Mouse (Mus musculus) midbrain, embryonic 11.5 days (tissue): ENCODE results near the gene Aqp8. TPM values are rescaled to one million over a fixed set of nuclear protein-coding genes. Genes with fewer than 3 reads are reported as not detected.

ENCODE experiments used
- ATAC-seq: fragments of 200-750 bp; cut with Nextera tagmentation; 2 replicates; pipeline ENCODE4 v1.8.0; 2017; ENCODE audit warnings: moderate TSS enrichment, moderate library complexity; ENCODE audit not compliant: low FRiP score
- DNase-seq: peaks from one replicate; pipeline ENCODE4 v3.0.0; 2015; ENCODE audit warnings: low spot score; ENCODE audit errors: missing footprints
- H3K27ac ChIP-seq: fragments of 300-500 bp; sonication (generic); 2 replicates; pipeline ENCODE4 v1.5.1; 2014; ENCODE audit warnings: low read depth, low read length
- H3K27me3 ChIP-seq: fragments of 300-500 bp; sonication (generic); 2 replicates; pipeline ENCODE4 v1.6.1; 2014; ENCODE audit warnings: mild to moderate bottlenecking, low read length, moderate library complexity, mixed read lengths; ENCODE audit not compliant: control insufficient read depth, insufficient read depth
- H3K36me3 ChIP-seq: fragments of 300-500 bp; sonication (generic); 2 replicates; pipeline ENCODE4 v1.6.1; 2014; ENCODE audit warnings: mild to moderate bottlenecking, low read length, moderate library complexity, mixed read lengths; ENCODE audit not compliant: control insufficient read depth, insufficient read depth
- H3K4me1 ChIP-seq: fragments of 300-500 bp; sonication (generic); 2 replicates; pipeline ENCODE4 v1.6.1; 2014; ENCODE audit warnings: low read length; ENCODE audit not compliant: control insufficient read depth, insufficient read depth
- H3K4me2 ChIP-seq: fragments of 300-500 bp; sonication (generic); 2 replicates; pipeline ENCODE4 v1.6.1; 2014; ENCODE audit warnings: mild to moderate bottlenecking, moderate library complexity
- H3K4me3 ChIP-seq: fragments of 300-500 bp; sonication (generic); 2 replicates; pipeline ENCODE4 v1.5.1; 2014; ENCODE audit warnings: low read depth, low read length
- H3K9ac ChIP-seq: fragments of 300-500 bp; sonication (generic); 2 replicates; pipeline ENCODE4 v1.6.1; 2014; ENCODE audit warnings: low read length
- H3K9me3 ChIP-seq: fragments of 300-500 bp; sonication (generic); 2 replicates; pipeline ENCODE4 v1.6.1; 2016; ENCODE audit warnings: low read length; ENCODE audit not compliant: control insufficient read depth
- WGBS: fragments of 180-500 bp; shearing (Covaris S2); extraction: QIAGEN DNeasy Blood & Tissue Kit; methylation state at CpG from one replicate; pipeline ENCODE4 v1.1.7; 2014; 5-methylcytosine and 5-hydroxymethylcytosine counted together
- polyA plus RNA-seq: library from polyadenylated mRNA; unstranded; fragments of >200 nt; fragmentation: Nextera tagmentation; extraction: Ambion mirVana; gene quantifications from 2 replicates; pipeline ENCODE4 v1.2.1, GENCODE M21; 2014

Aqp8 gene
- polyA plus RNA-seq, 1 experiment from 2014 or later, result 0.96 TPM

- H3K27ac ChIP-seq, result no peak overlapping the region
- no peak overlapping the region for H3K9ac ChIP-seq
- no peaks in the 10 kb centered on the region; the same call in 1 of the 2 replicates for H3K36me3 ChIP-seq
- ATAC-seq (no peak), DNase-seq (no peak)
- H3K9me3 ChIP-seq, result no peaks in the 10 kb centered on the region
- no peak overlapping the region for H3K4me3 ChIP-seq
- H3K4me1 ChIP-seq, result no peaks in the 10 kb centered on the region
- WGBS, result 71% methylated on average over 4 of the region's 4 CpGs
- no peaks in the 10 kb centered on the region for H3K27me3 ChIP-seq
- H3K4me2 ChIP-seq, result no peak overlapping the region
These were observed 30.9 kb upstream of the Aqp8 start for GRCm38 (mm10) chr7:123431206-123431605.

DNA sequence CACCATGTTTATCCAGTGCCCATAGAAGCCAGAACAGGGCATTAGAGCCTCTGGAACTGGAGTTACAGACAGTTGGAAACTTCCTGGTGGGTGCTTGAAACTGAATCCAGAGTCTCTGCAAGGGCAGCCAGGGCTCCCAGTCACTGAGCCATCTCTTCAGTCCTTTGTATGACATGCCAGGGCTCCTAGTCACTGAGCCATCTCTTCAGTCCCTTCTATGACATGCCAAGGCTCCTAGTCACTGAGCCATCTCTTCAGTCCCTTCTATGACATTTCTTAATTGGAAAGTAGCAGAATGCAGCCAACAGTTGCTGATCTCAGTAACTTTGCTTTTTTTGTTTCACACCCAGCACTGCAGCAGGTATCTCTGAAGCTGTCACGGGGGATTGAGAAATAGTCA is 20.0 kb upstream of the Aqp8 start:
- Histone ChIP-seq H3K27me3 (no peaks in the 10 kb centered on the region), H3K9ac (no peak overlapping the region), H3K4me2 (no peak overlapping the region), H3K4me1 (no peaks in the 10 kb centered on the region), H3K27ac (no peak overlapping the region), H3K9me3 (no peaks in the 10 kb centered on the region), H3K36me3 (no peaks in the 10 kb centered on the region), H3K4me3 (no peak overlapping the region)
- DNase-seq (no peak), ATAC-seq (no peak)
- WGBS, result 89% methylated on average over 1 of the region's 1 CpGs

- no peak overlapping the region for H3K4me2 ChIP-seq
- WGBS, result 93% methylated on average over 2 of the region's 2 CpGs
- H3K4me1 ChIP-seq, result no peaks in the 10 kb centered on the region
- no peaks in the 10 kb centered on the region for H3K9me3 ChIP-seq
- no peak overlapping the region for H3K4me3 ChIP-seq
- H3K9ac ChIP-seq, result no peak overlapping the region
- ATAC-seq (no peak), DNase-seq (no peak)
- H3K36me3 ChIP-seq, result no peaks in the 10 kb centered on the region
- H3K27me3 ChIP-seq, result no peaks in the 10 kb centered on the region
- H3K27ac ChIP-seq, result no peak overlapping the region
These were observed 13.3 kb upstream of the Aqp8 start for GRCm38 (mm10) chr7:123448794-123449193.

DNA sequence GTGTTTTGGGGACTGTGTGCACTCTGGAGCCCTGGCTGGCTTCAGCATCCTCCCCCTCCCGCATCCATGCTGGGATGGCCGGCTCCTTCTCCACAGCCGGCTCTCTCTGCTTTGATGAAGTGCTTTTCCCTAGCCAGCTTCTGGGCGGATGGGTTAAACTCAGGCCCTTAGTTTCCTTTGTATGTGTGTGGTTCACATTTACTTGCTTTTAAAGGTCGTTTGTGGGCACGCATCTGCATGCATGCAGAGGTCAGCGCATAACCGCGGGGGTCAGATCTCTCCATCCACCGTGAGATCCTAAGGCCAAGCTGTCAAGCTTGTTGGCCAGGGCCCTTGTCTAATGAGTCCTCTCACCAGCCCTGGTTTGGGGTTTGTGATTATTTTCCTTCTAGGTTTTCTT is 12.4 kb upstream of the Aqp8 start:
- H3K4me2 ChIP-seq, result no peak overlapping the region
- H3K27ac ChIP-seq, result no peak overlapping the region
- H3K36me3 ChIP-seq, result no peaks in the 10 kb centered on the region
- 72% methylated on average over 10 of the region's 10 CpGs for WGBS
- H3K4me3 ChIP-seq, result no peak overlapping the region
- no peak overlapping the region for H3K9ac ChIP-seq
- H3K9me3 ChIP-seq, result no peaks in the 10 kb centered on the region
- DNase-seq, result no peak
- no peak for ATAC-seq
- no peaks in the 10 kb centered on the region for H3K27me3 ChIP-seq
- no peaks in the 10 kb centered on the region for H3K4me1 ChIP-seq

DNA sequence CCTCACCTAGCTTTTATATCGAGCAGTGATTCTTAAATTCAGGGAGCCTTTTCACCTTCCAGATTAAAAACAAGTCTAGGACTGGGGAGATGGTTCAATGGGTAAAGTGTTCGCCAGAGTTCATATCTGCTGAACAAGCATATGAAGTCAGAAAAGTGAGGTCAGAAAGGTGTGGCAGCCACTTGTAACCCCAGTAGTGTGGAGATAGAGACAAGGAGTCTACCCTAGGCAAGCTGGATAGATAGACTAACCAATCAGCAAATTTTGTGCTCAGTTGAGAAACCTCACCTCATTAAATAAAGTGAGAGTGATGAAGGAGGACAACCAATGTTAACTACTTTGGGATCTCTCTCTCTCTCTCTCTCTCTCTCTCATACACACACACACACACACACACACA is 11.6 kb upstream of the Aqp8 start:
- Histone ChIP-seq H3K9ac (no peak overlapping the region), H3K36me3 (no peaks in the 10 kb centered on the region), H3K27ac (no peak overlapping the region), H3K4me1 (no peaks in the 10 kb centered on the region), H3K9me3 (no peaks in the 10 kb centered on the region), H3K4me3 (no peak overlapping the region), H3K4me2 (no peak overlapping the region), H3K27me3 (no peaks in the 10 kb centered on the region)
- DNase-seq, result no peak
- 90% methylated on average over 2 of the region's 2 CpGs for WGBS
- ATAC-seq, result no peak

DNA sequence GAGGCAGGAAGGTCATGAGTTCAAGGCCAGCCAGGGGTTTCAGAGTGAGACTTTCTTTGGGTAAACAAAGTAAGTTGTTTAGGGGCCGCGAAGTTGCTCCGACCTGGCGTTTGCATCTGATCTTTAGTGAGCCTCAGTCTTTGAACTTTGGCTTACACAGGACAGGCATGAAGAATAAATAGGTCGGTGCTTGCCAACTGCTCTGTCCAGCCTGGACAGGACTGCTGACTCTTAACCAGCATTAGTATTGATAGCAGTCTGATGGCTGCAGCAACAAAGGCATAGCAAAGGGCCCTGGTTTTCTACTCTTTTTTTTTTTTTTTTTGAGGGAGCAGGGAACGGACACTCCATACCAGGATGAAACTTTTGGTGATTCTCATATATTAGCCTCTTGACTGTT is 9.5 kb upstream of the Aqp8 start:
- H3K36me3 ChIP-seq, result no peaks in the 10 kb centered on the region
- H3K4me3 ChIP-seq, result no peak overlapping the region
- DNase-seq (no peak), ATAC-seq (no peak)
- H3K4me2 ChIP-seq, result no peak overlapping the region
- no peaks in the 10 kb centered on the region for H3K4me1 ChIP-seq
- 78% methylated on average over 6 of the region's 6 CpGs for WGBS
- no peaks in the 10 kb centered on the region for H3K27me3 ChIP-seq
- H3K9ac ChIP-seq, result no peak overlapping the region
- H3K27ac ChIP-seq, result no peak overlapping the region
- no peaks in the 10 kb centered on the region for H3K9me3 ChIP-seq

DNA sequence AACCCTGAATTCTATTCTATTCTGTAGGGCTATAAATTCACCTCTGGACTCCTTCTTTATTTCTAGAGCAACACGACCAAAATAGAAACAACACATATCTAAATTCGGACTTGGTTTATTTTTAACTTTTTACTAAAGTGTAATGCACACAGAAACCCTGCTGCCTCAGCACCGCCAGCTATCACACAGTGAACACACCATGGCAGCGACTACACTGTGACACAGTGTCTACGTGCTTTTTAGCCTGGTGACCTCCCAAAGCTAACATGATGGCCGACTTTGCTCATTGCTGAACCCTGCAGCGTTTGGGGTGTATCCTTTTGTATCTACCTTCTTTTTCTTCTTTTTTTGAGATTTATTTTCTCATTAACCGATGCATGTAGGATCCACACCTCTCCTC is 9.0 kb upstream of the Aqp8 start:
- H3K9ac ChIP-seq, result no peak overlapping the region
- no peaks in the 10 kb centered on the region for H3K27me3 ChIP-seq
- no peak for ATAC-seq
- H3K4me2 ChIP-seq, result no peak overlapping the region
- H3K9me3 ChIP-seq, result no peaks in the 10 kb centered on the region
- no peak overlapping the region for H3K27ac ChIP-seq
- no peaks in the 10 kb centered on the region for H3K4me1 ChIP-seq
- H3K4me3 ChIP-seq, result no peak overlapping the region
- no peak for DNase-seq
- 94% methylated on average over 8 of the region's 8 CpGs for WGBS
- H3K36me3 ChIP-seq, result no peaks in the 10 kb centered on the region

DNA sequence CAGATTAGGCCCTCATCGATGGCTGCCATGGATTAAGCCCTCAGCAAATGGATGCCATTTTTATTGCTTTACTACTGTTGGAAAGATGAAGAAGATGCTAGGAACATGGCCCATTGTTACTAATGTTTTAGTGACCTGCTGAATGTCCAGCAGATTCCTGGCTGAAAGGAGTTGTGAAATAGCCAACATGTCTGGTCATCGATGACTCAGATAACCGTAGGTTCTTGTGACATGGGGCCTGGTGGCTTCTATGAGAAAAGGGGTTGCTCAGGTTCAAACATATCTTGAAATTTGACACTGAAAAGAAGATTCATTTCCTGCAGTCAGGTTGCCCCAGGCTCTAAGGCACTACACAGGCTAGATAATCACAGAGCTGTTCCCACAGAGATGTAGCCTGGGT is 7.0 kb upstream of the Aqp8 start:
- Histone ChIP-seq H3K4me2 (no peak overlapping the region), H3K36me3 (no peaks in the 10 kb centered on the region), H3K4me1 (no peaks in the 10 kb centered on the region), H3K27ac (no peak overlapping the region), H3K27me3 (no peaks in the 10 kb centered on the region), H3K9me3 (no peaks in the 10 kb centered on the region), H3K9ac (no peak overlapping the region), H3K4me3 (no peak overlapping the region)
- DNase-seq (no peak), ATAC-seq (no peak)
- WGBS, result 95% methylated on average over 3 of the region's 3 CpGs

DNA sequence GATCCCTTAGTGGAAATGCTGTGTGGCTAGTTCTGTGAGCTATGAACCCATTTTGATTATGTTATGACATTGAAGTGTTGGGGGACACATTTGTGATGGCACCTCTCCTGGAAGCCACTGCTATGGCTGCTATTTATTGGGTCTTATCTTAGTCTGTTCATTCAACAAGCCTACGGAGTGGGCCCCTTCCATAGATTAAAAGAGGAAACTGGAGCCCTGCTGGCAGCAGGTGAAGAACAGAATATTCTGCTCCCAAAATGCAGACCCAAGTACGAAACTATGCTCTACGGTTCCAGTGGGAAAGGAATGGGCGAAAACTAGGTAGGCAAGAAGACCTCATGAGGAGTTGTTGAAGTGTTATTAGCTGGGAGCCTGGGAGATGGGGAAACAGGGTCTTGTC is 3.8 kb upstream of the Aqp8 start:
- no peak overlapping the region for H3K9ac ChIP-seq
- H3K27ac ChIP-seq, result no peak overlapping the region
- H3K36me3 ChIP-seq, result no peaks in the 10 kb centered on the region
- no peaks in the 10 kb centered on the region for H3K4me1 ChIP-seq
- no peak overlapping the region for H3K4me2 ChIP-seq
- ATAC-seq (no peak), DNase-seq (no peak)
- H3K9me3 ChIP-seq, result no peaks in the 10 kb centered on the region
- no peaks in the 10 kb centered on the region for H3K27me3 ChIP-seq
- H3K4me3 ChIP-seq, result no peak overlapping the region
- 90% methylated on average over 4 of the region's 4 CpGs for WGBS

- H3K9ac ChIP-seq, result no peak overlapping the region
- DNase-seq (no peak), ATAC-seq (no peak)
- WGBS, result 74% methylated on average over 4 of the region's 4 CpGs
- H3K4me2 ChIP-seq, result no peak overlapping the region
- no peaks in the 10 kb centered on the region for H3K4me1 ChIP-seq
- no peaks in the 10 kb centered on the region for H3K36me3 ChIP-seq
- no peak overlapping the region for H3K27ac ChIP-seq
- H3K9me3 ChIP-seq, result no peaks in the 10 kb centered on the region
- H3K4me3 ChIP-seq, result no peak overlapping the region
- H3K27me3 ChIP-seq, result no peaks in the 10 kb centered on the region
These were observed 2.8 kb upstream of the Aqp8 start for GRCm38 (mm10) chr7:123459247-123459646.
